Mouse (Mus musculus) neural tube, embryonic 13.5 days (tissue): Measurements from ENCODE around the gene Wee1. TPM values are rescaled to one million over a fixed set of nuclear protein-coding genes. Genes with fewer than 3 reads are reported as not detected.
A peak's percentile ranks its signal among the peaks of the same experiment; 100 is the strongest.

Source experiments
- ATAC-seq: fragments of 200-750 bp; cut with Nextera tagmentation; 2 replicates; pipeline ENCODE4 v1.8.0; 2017; ENCODE audit warnings: low read depth, mild to moderate bottlenecking, moderate TSS enrichment, moderate library complexity
- H3K27ac ChIP-seq: fragments of 300-500 bp; sonication (generic); replicated peaks from 2 replicates; pipeline ENCODE4 v1.5.1; 2015; ENCODE audit warnings: moderate library complexity, mild to moderate bottlenecking, inconsistent platforms
- H3K27me3 ChIP-seq: fragments of 300-500 bp; sonication (generic); 2 replicates; pipeline ENCODE4 v1.6.1; 2015; ENCODE audit warnings: mild to moderate bottlenecking, inconsistent platforms
- H3K36me3 ChIP-seq: fragments of 300-500 bp; sonication (generic); 2 replicates; pipeline ENCODE4 v1.6.1; 2015; ENCODE audit warnings: mild to moderate bottlenecking, inconsistent platforms
- H3K4me1 ChIP-seq: fragments of 300-500 bp; sonication (generic); replicated peaks from 2 replicates; pipeline ENCODE4 v1.6.1; 2015; ENCODE audit warnings: inconsistent platforms
- H3K4me2 ChIP-seq: fragments of 300-500 bp; sonication (generic); 2 replicates; pipeline ENCODE4 v1.6.1; 2015; ENCODE audit warnings: inconsistent platforms, mild to moderate bottlenecking, moderate library complexity
- H3K4me3 ChIP-seq: fragments of 300-500 bp; sonication (generic); 2 replicates; pipeline ENCODE4 v1.5.1; 2015; ENCODE audit warnings: mild to moderate bottlenecking, inconsistent platforms
- H3K9ac ChIP-seq: fragments of 300-500 bp; sonication (generic); 2 replicates; pipeline ENCODE4 v1.6.1; 2015; ENCODE audit warnings: moderate library complexity, mild to moderate bottlenecking, inconsistent platforms
- H3K9me3 ChIP-seq: fragments of 300-500 bp; sonication (generic); 2 replicates; pipeline ENCODE4 v1.6.1; 2016; ENCODE audit warnings: inconsistent platforms
- WGBS: fragments of 180-500 bp; shearing (Covaris S2); methylation state at CpG from one replicate; pipeline ENCODE4 v1.1.7; 2015; 5-methylcytosine and 5-hydroxymethylcytosine counted together
- polyA plus RNA-seq: library from polyadenylated mRNA; unstranded; fragments of >200 nt; fragmentation: Nextera tagmentation; extraction: Ambion mirVana; gene quantifications from 2 replicates; pipeline ENCODE4 v1.2.1, GENCODE M21; 2015

Wee1 gene
- 5.7 and 6.6 TPM in 2 replicates for polyA plus RNA-seq

DNA sequence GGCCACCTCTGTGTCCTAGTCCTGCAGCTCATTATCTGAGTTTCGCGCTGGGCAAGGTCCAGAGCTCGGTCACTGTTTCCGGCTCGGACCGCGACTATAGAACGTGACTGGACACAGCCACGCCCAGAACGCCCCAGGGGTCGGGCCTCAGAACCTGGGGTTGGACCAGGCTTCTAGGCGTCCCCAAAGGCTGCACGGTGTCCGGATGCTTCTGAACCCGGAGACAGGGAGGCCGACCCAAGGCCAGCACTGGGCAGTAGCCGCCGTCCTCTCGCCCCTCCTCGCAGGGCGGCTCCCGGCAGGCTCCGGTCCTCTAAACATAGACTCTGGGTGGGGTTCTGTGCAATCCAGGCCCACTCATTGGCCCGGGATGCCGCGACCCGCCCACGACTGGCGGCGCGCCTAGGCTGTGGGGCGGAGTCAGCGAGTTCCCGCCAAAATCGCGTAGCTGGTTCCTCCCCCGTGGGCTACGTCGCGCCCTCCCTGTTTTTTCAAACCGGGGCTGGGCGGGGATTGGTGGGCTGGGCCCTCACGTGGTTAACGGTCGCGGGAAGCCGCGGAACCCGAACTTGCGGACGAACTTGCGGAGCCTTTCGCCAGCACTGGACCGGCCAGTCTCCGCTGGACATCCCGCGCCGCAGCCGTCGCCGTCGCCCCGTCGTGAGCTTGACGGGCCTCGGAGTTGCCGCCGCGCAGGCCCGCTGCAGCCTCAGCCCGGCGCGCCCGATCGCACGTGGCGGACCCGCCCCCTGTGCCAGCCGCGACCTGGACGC, at the start of gene Wee1:
Wee1 (plus strand) TSS at position 531 of the 773 bp plus-strand sequence.
- H3K27me3 ChIP-seq, result no peaks in the 10 kb centered on the region
- peak; percentile 97 for ATAC-seq
- H3K9ac ChIP-seq, result peak within 1 kb of the TSS; percentile 72
- no peaks in the 10 kb centered on the region for H3K36me3 ChIP-seq
- peak within 1 kb of the TSS; percentile 78 for H3K27ac ChIP-seq
- under 1% methylated on average over 81 of the region's 81 CpGs for WGBS
- peak within 1 kb of the TSS; percentile 76 for H3K4me3 ChIP-seq
- peaks cover 17% of the 10 kb centered on the region for H3K4me1 ChIP-seq
- no peaks in the 10 kb centered on the region for H3K9me3 ChIP-seq
- H3K4me2 ChIP-seq, result peak within 1 kb of the TSS; percentile 70

DNA sequence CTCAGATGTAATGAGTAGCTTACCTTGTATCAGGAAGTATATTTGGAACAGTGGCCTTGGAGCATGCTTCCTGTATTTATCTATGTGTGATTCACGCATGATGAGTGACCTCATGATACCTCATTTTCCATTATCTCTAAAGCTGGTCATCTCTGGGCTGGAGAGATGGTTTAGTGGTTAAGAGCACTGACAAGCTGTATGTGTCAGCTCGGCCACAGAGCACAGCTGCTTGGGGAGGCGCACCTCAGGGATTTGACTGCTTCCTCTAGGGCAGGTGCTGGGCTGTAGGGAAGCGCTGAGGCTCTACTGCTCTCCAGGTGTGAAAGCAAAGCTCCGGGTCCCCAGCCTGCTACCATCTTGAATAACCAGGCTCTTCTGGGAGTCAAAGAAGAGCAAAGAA, 43.7 kb upstream of the Wee1 start:
- WGBS, result 92% methylated on average over 5 of the region's 5 CpGs
- H3K4me1 ChIP-seq, result peaks cover 2% of the 10 kb centered on the region
- no peak overlapping the region for H3K4me2 ChIP-seq
- H3K27me3 ChIP-seq, result no peaks in the 10 kb centered on the region
- H3K9me3 ChIP-seq, result no peaks in the 10 kb centered on the region
- ATAC-seq, result no peak
- H3K27ac ChIP-seq, result no peak overlapping the region
- H3K36me3 ChIP-seq, result peaks cover 93% of the 10 kb centered on the region
- H3K9ac ChIP-seq, result no peak overlapping the region
- no peak overlapping the region for H3K4me3 ChIP-seq

- ATAC-seq, result peak; percentile 56; the same call in 1 of the 2 replicates
- peaks cover 3% of the 10 kb centered on the region for H3K4me1 ChIP-seq
- 0 out of 2 replicates have a peak overlapping the region, but pooled peaks have one; percentile 4 for H3K27ac ChIP-seq
- no peaks in the 10 kb centered on the region for H3K9me3 ChIP-seq
- H3K9ac ChIP-seq, result no peak overlapping the region
- peaks cover 95% of the 10 kb centered on the region for H3K36me3 ChIP-seq
- H3K27me3 ChIP-seq, result no peaks in the 10 kb centered on the region
- H3K4me2 ChIP-seq, result no peak overlapping the region
- 67% methylated on average over 13 of the region's 13 CpGs for WGBS
- H3K4me3 ChIP-seq, result no peak overlapping the region
Measured at GRCm38 (mm10) chr7:110083386-110084165, 38.3 kb upstream of the Wee1 start.

GRCm38 (mm10) chr7:110085217-110085616, 36.6 kb upstream of the Wee1 start:
- peaks cover 3% of the 10 kb centered on the region for H3K4me1 ChIP-seq
- H3K4me2 ChIP-seq, result no peak overlapping the region
- H3K9me3 ChIP-seq, result no peaks in the 10 kb centered on the region
- H3K36me3 ChIP-seq, result peaks cover 95% of the 10 kb centered on the region
- H3K4me3 ChIP-seq, result no peak overlapping the region
- no peak overlapping the region for H3K27ac ChIP-seq
- H3K27me3 ChIP-seq, result no peaks in the 10 kb centered on the region
- no peak for ATAC-seq
- no peak overlapping the region for H3K9ac ChIP-seq

DNA sequence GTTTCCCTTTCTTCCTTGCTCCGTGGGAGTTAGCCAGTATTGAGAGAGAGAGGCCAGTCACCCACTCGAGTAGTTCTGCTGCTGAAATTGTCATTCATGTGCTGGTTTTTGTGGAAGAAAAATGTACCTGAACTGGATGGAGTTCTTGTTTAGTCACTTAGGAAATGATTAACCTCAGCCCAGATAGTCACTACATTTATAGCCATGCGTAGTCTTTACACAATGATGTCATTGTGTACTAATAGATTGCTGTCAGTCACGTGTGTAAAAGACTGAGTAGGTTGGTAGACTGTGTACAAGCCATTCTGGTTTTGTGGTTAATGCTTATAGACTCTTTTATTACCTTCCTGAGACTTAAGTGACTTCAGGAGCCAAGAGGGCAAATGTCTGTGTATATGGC, 33.9 kb upstream of the Wee1 start:
- ATAC-seq, result no peak
- H3K36me3 ChIP-seq, result peaks cover 94% of the 10 kb centered on the region
- no peak overlapping the region for H3K9ac ChIP-seq
- peaks cover 12% of the 10 kb centered on the region for H3K4me1 ChIP-seq
- no peak overlapping the region for H3K27ac ChIP-seq
- no peaks in the 10 kb centered on the region for H3K27me3 ChIP-seq
- H3K4me2 ChIP-seq, result no peak overlapping the region
- WGBS, result 73% methylated on average over 4 of the region's 4 CpGs
- no peaks in the 10 kb centered on the region for H3K9me3 ChIP-seq
- H3K4me3 ChIP-seq, result no peak overlapping the region

GRCm38 (mm10) chr7:110091670-110092069, 30.2 kb upstream of the Wee1 start:
- Histone ChIP-seq H3K27me3 (no peaks in the 10 kb centered on the region), H3K36me3 (peaks cover 97% of the 10 kb centered on the region), H3K27ac (no peak overlapping the region), H3K4me2 (no peak overlapping the region), H3K4me1 (peaks cover 9% of the 10 kb centered on the region), H3K9ac (no peak overlapping the region), H3K9me3 (no peaks in the 10 kb centered on the region), H3K4me3 (no peak overlapping the region)
- ATAC-seq, result 0 out of 2 replicates have a peak, but pooled peaks have one; percentile 65
- WGBS, result 41% methylated on average over 7 of the region's 7 CpGs

GRCm38 (mm10) chr7:110096332-110096731, 25.5 kb upstream of the Wee1 start:
- Histone ChIP-seq H3K27me3 (no peaks in the 10 kb centered on the region), H3K4me1 (peaks cover 6% of the 10 kb centered on the region), H3K9me3 (no peaks in the 10 kb centered on the region), H3K36me3 (peaks cover 58% of the 10 kb centered on the region), H3K27ac (no peak overlapping the region), H3K4me3 (no peak overlapping the region), H3K9ac (no peak overlapping the region), H3K4me2 (no peak overlapping the region)
- no peak for ATAC-seq
- 88% methylated on average over 4 of the region's 4 CpGs for WGBS

DNA sequence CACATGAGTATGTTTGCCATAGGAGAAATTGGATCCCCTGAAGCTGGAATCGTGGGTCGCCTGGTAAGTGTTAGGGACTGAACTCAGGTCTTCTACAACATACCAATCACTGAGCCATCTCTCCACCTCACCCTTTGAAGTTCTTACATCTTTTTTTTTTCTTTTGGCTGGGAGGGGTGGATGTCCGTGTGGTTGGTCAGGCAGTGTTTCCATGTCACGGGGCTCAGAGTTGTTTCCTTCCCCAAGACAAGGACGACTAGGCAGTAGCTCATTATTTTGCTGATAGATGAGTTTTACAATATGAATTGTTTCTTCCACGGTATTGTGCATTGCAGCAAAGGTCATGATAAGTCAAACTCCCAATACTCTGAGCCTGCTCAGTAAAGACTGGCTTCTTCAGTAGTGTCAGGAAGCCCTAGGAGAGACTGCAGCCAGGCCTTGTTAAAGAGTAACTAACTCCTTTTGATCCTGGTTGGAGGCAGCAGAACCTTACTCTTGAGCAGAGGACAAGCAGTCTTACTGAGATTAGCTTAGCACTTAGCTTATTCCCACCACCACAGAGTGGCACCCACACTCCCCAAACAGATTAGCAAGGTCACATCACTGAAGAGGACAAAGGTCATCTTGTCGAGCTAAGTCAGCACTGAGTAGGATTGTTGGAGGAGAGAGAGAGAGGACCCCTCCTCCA, 24.6 kb upstream of the Wee1 start:
- ATAC-seq, result no peak
- Histone ChIP-seq H3K27ac (no peak overlapping the region), H3K27me3 (no peaks in the 10 kb centered on the region), H3K9ac (no peak overlapping the region), H3K4me1 (no peaks in the 10 kb centered on the region), H3K4me2 (no peak overlapping the region), H3K4me3 (no peak overlapping the region), H3K9me3 (no peaks in the 10 kb centered on the region), H3K36me3 (peaks cover 49% of the 10 kb centered on the region)
- WGBS, result 45% methylated on average over 7 of the region's 7 CpGs

DNA sequence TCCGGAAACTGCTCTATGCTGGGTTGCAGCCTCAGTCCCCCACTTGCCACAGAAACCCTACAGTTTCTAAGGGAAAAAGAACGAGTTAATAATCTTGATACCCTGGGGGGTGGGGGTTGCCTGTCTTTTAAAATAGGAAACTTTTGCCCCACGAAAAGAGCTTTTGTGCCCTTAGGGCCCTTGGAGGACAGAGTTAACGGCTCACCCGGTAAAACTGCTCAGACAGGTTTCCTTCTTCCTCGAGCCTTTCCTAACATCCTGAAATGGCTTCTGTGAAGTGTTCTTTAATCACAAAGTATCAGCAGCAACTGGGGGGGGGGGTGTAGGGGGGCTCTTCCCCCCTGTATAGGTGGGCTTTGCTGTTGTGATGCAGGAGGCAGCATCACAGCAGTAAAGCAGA, 21.0 kb upstream of the Wee1 start:
- H3K9me3 ChIP-seq, result no peaks in the 10 kb centered on the region
- no peak overlapping the region for H3K4me2 ChIP-seq
- H3K27ac ChIP-seq, result no peak overlapping the region
- no peak overlapping the region for H3K4me3 ChIP-seq
- H3K9ac ChIP-seq, result no peak overlapping the region
- H3K4me1 ChIP-seq, result no peaks in the 10 kb centered on the region
- WGBS, result 56% methylated on average over 6 of the region's 6 CpGs
- H3K36me3 ChIP-seq, result peaks cover 14% of the 10 kb centered on the region
- no peaks in the 10 kb centered on the region for H3K27me3 ChIP-seq
- ATAC-seq, result no peak

GRCm38 (mm10) chr7:110101266-110101665, 20.6 kb upstream of the Wee1 start:
- no peak overlapping the region for H3K4me3 ChIP-seq

GRCm38 (mm10) chr7:110105041-110105440, 16.8 kb upstream of the Wee1 start:
- no peak overlapping the region for H3K4me3 ChIP-seq
- ATAC-seq, result no peak
- peaks cover 9% of the 10 kb centered on the region; the same call in 1 of the 2 replicates for H3K4me1 ChIP-seq
- H3K4me2 ChIP-seq, result no peak overlapping the region
- H3K27me3 ChIP-seq, result no peaks in the 10 kb centered on the region
- H3K9ac ChIP-seq, result no peak overlapping the region
- no peaks in the 10 kb centered on the region for H3K9me3 ChIP-seq
- no peaks in the 10 kb centered on the region for H3K36me3 ChIP-seq
- no peak overlapping the region for H3K27ac ChIP-seq
- 91% methylated on average over 5 of the region's 5 CpGs for WGBS

More at GRCm38 (mm10) chr7:110101266-110101665, 20.6 kb upstream of the Wee1 start:
- WGBS, result 80% methylated on average over 5 of the region's 5 CpGs
- H3K4me1 ChIP-seq, result no peaks in the 10 kb centered on the region
- no peak overlapping the region for H3K4me2 ChIP-seq
- no peak overlapping the region for H3K9ac ChIP-seq
- H3K36me3 ChIP-seq, result peaks cover 10% of the 10 kb centered on the region
- ATAC-seq, result no peak
- H3K27ac ChIP-seq, result no peak overlapping the region
- H3K27me3 ChIP-seq, result no peaks in the 10 kb centered on the region
- H3K9me3 ChIP-seq, result no peaks in the 10 kb centered on the region

- no peaks in the 10 kb centered on the region for H3K9me3 ChIP-seq
- peaks cover 11% of the 10 kb centered on the region; the same call in 1 of the 2 replicates for H3K4me1 ChIP-seq
- no peaks in the 10 kb centered on the region for H3K27me3 ChIP-seq
- no peak overlapping the region for H3K9ac ChIP-seq
- H3K27ac ChIP-seq, result no peak overlapping the region
- H3K36me3 ChIP-seq, result no peaks in the 10 kb centered on the region
- WGBS, result 89% methylated on average over 3 of the region's 3 CpGs
- ATAC-seq, result no peak
- H3K4me3 ChIP-seq, result no peak overlapping the region
- no peak overlapping the region for H3K4me2 ChIP-seq
Measured at GRCm38 (mm10) chr7:110106633-110107032, 15.2 kb upstream of the Wee1 start.
